Mouse (Mus musculus) lung, embryonic 16.5 days (tissue): ENCODE results near the gene Bbox1. TPM values are rescaled to one million over a fixed set of nuclear protein-coding genes. Genes with fewer than 3 reads are reported as not detected.

Experiments
- ATAC-seq: fragments of 200-750 bp; cut with Nextera tagmentation; 2 replicates; pipeline ENCODE4 v1.8.0; 2017; ENCODE audit warnings: low read depth, mild to moderate bottlenecking, moderate library complexity
- H3K27ac ChIP-seq: fragments of 300-500 bp; sonication (generic); 2 replicates; pipeline ENCODE4 v1.5.1; 2014; ENCODE audit warnings: mild to moderate bottlenecking, control low read depth, low read length
- H3K27me3 ChIP-seq: fragments of 300-500 bp; sonication (generic); 2 replicates; pipeline ENCODE4 v1.6.1; 2014; ENCODE audit warnings: low read depth, low read length, mixed read lengths; ENCODE audit not compliant: control insufficient read depth, insufficient read depth
- H3K36me3 ChIP-seq: fragments of 300-500 bp; sonication (generic); 2 replicates; pipeline ENCODE4 v1.6.1; 2014; ENCODE audit warnings: low read length; ENCODE audit not compliant: control insufficient read depth, insufficient read depth
- H3K4me1 ChIP-seq: fragments of 300-500 bp; sonication (generic); replicated peaks from 2 replicates; pipeline ENCODE4 v1.6.1; 2014; ENCODE audit warnings: low read length, mixed read lengths; ENCODE audit not compliant: control insufficient read depth, insufficient read depth
- H3K4me2 ChIP-seq: fragments of 300-500 bp; sonication (generic); 2 replicates; pipeline ENCODE4 v1.6.1; 2014; ENCODE audit warnings: low read depth, low read length, control low read depth
- H3K4me3 ChIP-seq: fragments of 300-500 bp; sonication (generic); 2 replicates; pipeline ENCODE4 v1.5.1; 2014; ENCODE audit warnings: mild to moderate bottlenecking, low read length, control low read depth
- H3K9ac ChIP-seq: fragments of 300-500 bp; sonication (generic); 2 replicates; pipeline ENCODE4 v1.6.1; 2014; ENCODE audit warnings: low read length, control low read depth
- H3K9me3 ChIP-seq: fragments of 300-500 bp; sonication (generic); 2 replicates; pipeline ENCODE4 v1.6.1; 2016; ENCODE audit warnings: low read length; ENCODE audit not compliant: control insufficient read depth
- WGBS: fragments of 180-500 bp; shearing (Covaris S2); extraction: QIAGEN DNeasy Blood & Tissue Kit; methylation state at CpG from one replicate; pipeline ENCODE4 v1.1.7; 2014; 5-methylcytosine and 5-hydroxymethylcytosine counted together
- polyA plus RNA-seq: library from polyadenylated mRNA; unstranded; fragments of >200 nt; fragmentation: Nextera tagmentation; extraction: Ambion mirVana; gene quantifications from 2 replicates; pipeline ENCODE4 v1.2.1, GENCODE M21; 2015

The Bbox1 gene
- polyA plus RNA-seq, 1 experiment from 2014 or later = 0.28 TPM

- 47% methylated on average over 3 of the region's 3 CpGs for WGBS
- ATAC-seq = peak; percentile 61
These were observed 28.4 kb downstream of the Bbox1 start for GRCm38 (mm10) chr2:110285829-110286504.

GRCm38 (mm10) chr2:110275424-110275823 lies 38.9 kb downstream of the Bbox1 start:
- no peak for ATAC-seq
- WGBS = 42% methylated on average over 2 of the region's 2 CpGs
- Histone ChIP-seq H3K4me2 (no peak overlapping the region), H3K4me3 (no peak overlapping the region), H3K27ac (no peak overlapping the region), H3K36me3 (no peaks in the 10 kb centered on the region), H3K9me3 (no peaks in the 10 kb centered on the region), H3K27me3 (no peaks in the 10 kb centered on the region), H3K4me1 (0 out of 2 replicates have a peak, but pooled peaks cover under 1% of the 10 kb centered on the region), H3K9ac (no peak overlapping the region)

More at GRCm38 (mm10) chr2:110285829-110286504, 28.4 kb downstream of the Bbox1 start:
- Histone ChIP-seq H3K9ac (no peak overlapping the region), H3K4me2 (no peak overlapping the region), H3K27me3 (no peaks in the 10 kb centered on the region), H3K4me1 (peaks cover 8% of the 10 kb centered on the region; the same call in 1 of the 2 replicates), H3K4me3 (no peak overlapping the region), H3K27ac (peak overlapping the region; percentile 57), H3K9me3 (no peaks in the 10 kb centered on the region), H3K36me3 (no peaks in the 10 kb centered on the region)

GRCm38 (mm10) chr2:110274160-110274559 lies 40.2 kb downstream of the Bbox1 start:
- Histone ChIP-seq H3K4me2 (no peak overlapping the region), H3K9ac (no peak overlapping the region), H3K36me3 (no peaks in the 10 kb centered on the region), H3K4me1 (0 out of 2 replicates have a peak, but pooled peaks cover 3% of the 10 kb centered on the region), H3K4me3 (no peak overlapping the region), H3K27me3 (no peaks in the 10 kb centered on the region), H3K27ac (no peak overlapping the region), H3K9me3 (no peaks in the 10 kb centered on the region)
- peak; percentile 94 for ATAC-seq
- 35% methylated on average over 2 of the region's 2 CpGs for WGBS

GRCm38 (mm10) chr2:110269281-110269680 lies 45.1 kb downstream of the Bbox1 start:
- Histone ChIP-seq H3K4me3 (no peak overlapping the region), H3K27me3 (no peaks in the 10 kb centered on the region), H3K9ac (no peak overlapping the region), H3K36me3 (no peaks in the 10 kb centered on the region), H3K27ac (no peak overlapping the region), H3K9me3 (no peaks in the 10 kb centered on the region), H3K4me1 (0 out of 2 replicates have a peak, but pooled peaks cover 3% of the 10 kb centered on the region), H3K4me2 (no peak overlapping the region)
- 42% methylated on average over 3 of the region's 3 CpGs for WGBS
- ATAC-seq = peak; percentile 87

GRCm38 (mm10) chr2:110232252-110232651 lies 82.1 kb downstream of the Bbox1 start:
- Histone ChIP-seq H3K9ac (no peak overlapping the region), H3K27ac (no peak overlapping the region), H3K4me1 (peaks cover 3% of the 10 kb centered on the region; the same call in 1 of the 2 replicates), H3K36me3 (no peaks in the 10 kb centered on the region), H3K4me3 (no peak overlapping the region), H3K9me3 (no peaks in the 10 kb centered on the region), H3K4me2 (no peak overlapping the region), H3K27me3 (peaks cover 7% of the 10 kb centered on the region)
- 80% methylated on average over 9 of the region's 9 CpGs for WGBS
- no peak for ATAC-seq

- Histone ChIP-seq H3K27ac (0 out of 2 replicates have a peak overlapping the region, but pooled peaks have one; percentile 12), H3K4me1 (peaks cover 3% of the 10 kb centered on the region; the same call in 1 of the 2 replicates), H3K9me3 (no peaks in the 10 kb centered on the region), H3K36me3 (no peaks in the 10 kb centered on the region), H3K4me3 (no peak overlapping the region), H3K4me2 (no peak overlapping the region), H3K27me3 (peaks cover 12% of the 10 kb centered on the region), H3K9ac (no peak overlapping the region)
- no peak for ATAC-seq
- WGBS = 61% methylated on average over 4 of the region's 4 CpGs
These were observed 83.6 kb downstream of the Bbox1 start for GRCm38 (mm10) chr2:110230753-110231152.

GRCm38 (mm10) chr2:110229143-110230087 lies 84.9 kb downstream of the Bbox1 start:
- Histone ChIP-seq H3K4me3 (no peak overlapping the region), H3K9me3 (no peaks in the 10 kb centered on the region), H3K27me3 (peaks cover 19% of the 10 kb centered on the region), H3K36me3 (no peaks in the 10 kb centered on the region), H3K4me1 (peaks cover 3% of the 10 kb centered on the region; the same call in 1 of the 2 replicates), H3K27ac (no peak overlapping the region), H3K4me2 (no peak overlapping the region), H3K9ac (no peak overlapping the region)
- peak; percentile 94 for ATAC-seq
- 28% methylated on average over 15 of the region's 15 CpGs for WGBS

- Histone ChIP-seq H3K27ac (no peak overlapping the region), H3K27me3 (peaks cover 27% of the 10 kb centered on the region), H3K9me3 (no peaks in the 10 kb centered on the region), H3K4me2 (no peak overlapping the region), H3K9ac (no peak overlapping the region), H3K4me3 (no peak overlapping the region), H3K36me3 (no peaks in the 10 kb centered on the region), H3K4me1 (peaks cover 3% of the 10 kb centered on the region; the same call in 1 of the 2 replicates)
- ATAC-seq = no peak
- 46% methylated on average over 4 of the region's 4 CpGs for WGBS
These were observed 87.9 kb downstream of the Bbox1 start for GRCm38 (mm10) chr2:110226421-110226820.

- Histone ChIP-seq H3K27ac (no peak overlapping the region), H3K9ac (no peak overlapping the region), H3K4me1 (peaks cover 3% of the 10 kb centered on the region; the same call in 1 of the 2 replicates), H3K27me3 (peaks cover 27% of the 10 kb centered on the region), H3K36me3 (no peaks in the 10 kb centered on the region), H3K4me3 (no peak overlapping the region), H3K9me3 (no peaks in the 10 kb centered on the region), H3K4me2 (no peak overlapping the region)
- no peak for ATAC-seq
These were observed 88.4 kb downstream of the Bbox1 start for GRCm38 (mm10) chr2:110225969-110226368.
